Mouse (Mus musculus) cerebellum, adult 8-10 months (tissue): ENCODE measurements around the gene Tanc1.

Source experiments
- DNase-seq: peaks from one replicate; pipeline ENCODE4 v3.0.0; 2022

The Tanc1 gene

DNA sequence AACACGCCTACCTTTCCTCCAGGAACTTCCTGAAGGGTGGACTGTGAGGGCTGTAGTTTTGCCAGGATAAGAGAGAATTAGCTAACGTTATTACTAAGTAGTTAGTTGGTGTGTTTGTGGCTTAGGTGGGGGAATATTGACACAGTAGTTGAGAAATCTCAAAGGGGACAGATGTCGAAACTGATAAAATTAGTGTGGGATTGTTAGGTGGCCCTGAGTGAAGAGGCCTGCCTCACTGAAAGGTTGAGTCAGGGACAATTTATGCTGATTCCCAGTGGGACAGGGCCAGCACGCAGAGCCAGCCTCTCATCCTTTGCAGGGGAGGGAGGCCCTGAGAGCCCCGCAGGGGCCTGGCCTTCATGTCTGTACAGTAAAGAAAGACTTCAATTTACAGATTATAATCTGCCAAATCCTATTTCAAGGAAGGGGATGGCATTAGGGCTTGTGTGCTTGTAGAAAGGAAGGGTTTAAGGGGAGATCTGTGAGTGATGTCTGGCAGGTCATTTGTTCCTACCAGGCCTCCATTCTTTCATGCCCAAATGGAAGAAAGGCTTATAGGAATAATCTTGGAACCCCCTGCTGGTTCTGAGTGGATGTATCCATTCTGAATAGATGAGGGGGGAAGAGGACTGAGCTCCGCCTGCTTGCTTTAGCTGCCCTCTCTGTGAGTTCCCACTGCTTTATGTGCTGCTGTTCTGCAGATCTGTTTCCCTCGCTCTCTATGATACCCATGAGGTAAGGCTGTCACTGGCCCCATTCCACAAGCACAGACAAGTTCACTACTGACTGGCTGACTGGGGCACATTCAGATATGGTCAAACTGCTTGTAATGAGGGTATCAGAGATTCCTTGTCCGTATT is 41.7 kb downstream of the Tanc1 start:
- DNase-seq, result no peak

DNA sequence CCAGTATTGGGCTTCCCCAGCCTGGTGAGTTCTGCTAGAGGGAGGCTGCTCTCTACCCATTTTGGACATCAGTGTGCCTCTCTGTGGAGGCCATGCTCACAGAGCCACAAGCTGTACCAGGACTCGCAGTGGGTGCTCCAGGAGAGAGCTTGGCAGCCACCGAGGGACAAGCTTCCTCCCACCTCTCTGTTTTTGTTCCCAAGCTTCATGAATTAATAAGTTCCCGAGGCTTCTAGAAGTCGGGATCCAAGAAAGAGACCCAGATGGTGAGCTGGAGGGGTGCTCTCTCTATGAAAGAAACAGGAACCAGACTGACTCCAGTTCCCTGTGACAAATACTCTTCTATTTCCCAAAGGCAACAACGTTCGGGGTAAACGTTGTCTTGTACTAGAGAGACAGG is 43.6 kb downstream of the Tanc1 start:
- DNase-seq, result no peak

DNA sequence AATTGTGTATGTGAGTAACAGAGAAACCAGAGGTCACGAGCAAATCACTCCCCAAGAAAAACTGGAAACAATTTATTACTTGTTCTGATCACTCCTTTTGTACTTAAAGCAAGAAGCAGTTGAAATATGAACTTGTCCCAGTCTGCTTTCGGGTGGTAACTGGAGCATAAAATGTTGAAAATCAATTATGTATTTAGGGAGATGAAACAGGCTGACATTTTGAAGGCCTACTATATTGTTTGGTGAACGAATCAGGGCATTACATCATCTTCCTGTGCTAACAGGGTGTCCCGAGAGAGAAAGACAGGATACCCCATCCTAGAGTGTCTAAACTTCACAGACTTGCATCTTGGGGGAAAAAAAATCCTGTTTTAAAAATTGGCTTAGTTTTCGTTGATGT is 44.8 kb downstream of the Tanc1 start:
- no peak for DNase-seq

DNA sequence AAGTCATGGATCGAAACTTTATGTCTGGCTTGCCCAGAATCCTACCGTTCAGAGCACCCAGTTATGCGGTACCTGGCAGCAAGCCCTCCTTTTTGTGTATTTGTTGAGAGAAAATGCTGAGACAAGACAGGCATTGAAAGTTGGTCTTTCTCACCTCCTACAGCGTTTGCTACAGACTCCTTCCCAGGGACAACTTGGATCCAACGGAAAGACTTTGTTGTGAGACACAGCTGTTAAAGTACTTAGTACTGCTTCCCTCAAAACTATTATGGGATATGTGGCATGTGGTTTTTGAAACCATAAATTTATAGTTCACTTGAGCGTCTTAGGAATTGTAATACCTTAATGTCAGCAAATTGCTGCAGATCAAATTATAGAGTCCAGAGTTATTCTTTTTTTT is 47.8 kb downstream of the Tanc1 start:
- no peak for DNase-seq

DNA sequence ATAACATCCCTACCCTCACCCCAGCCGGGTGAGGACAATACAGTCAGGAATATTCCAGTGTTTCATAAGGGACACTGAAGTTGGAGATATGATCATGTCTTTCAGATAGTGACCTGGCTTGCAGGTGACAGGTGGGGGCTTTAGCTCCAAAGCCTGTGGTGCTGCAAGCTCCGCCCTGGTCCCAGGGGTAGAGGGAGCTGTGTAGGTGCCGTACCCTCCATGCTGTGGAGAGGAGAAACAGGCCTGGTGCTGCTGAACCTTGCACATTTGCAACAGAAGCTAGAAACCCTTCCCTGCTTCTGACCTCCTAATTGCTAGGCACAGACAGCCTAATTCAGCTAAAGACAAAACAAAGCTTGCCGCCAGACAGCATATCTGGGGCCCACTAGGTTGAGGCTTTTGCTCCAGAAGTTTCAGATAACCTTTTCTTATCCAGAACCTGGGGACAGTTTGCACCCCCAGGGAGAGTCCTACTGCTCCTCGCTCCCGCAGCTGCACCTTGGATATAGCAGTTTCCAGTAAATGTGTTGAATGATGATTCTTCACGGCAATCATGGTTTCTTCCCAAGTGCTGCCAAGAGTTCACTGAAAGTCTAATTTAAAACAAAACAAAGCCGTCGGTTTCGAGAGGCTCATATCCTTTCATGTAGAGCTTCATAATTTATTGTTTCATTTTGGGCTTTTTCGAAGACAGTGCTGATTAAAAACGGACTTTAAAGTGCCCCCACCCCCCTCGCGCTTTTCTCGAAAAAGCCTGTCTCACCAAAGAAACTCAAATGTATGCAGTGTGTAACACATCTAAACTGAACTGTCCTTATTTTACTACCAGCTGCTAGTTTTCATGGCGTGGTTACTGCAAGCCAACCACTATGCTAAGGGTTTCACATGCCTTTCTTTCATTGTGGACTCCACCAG is 49.3 kb downstream of the Tanc1 start:
- DNase-seq, result no peak

DNA sequence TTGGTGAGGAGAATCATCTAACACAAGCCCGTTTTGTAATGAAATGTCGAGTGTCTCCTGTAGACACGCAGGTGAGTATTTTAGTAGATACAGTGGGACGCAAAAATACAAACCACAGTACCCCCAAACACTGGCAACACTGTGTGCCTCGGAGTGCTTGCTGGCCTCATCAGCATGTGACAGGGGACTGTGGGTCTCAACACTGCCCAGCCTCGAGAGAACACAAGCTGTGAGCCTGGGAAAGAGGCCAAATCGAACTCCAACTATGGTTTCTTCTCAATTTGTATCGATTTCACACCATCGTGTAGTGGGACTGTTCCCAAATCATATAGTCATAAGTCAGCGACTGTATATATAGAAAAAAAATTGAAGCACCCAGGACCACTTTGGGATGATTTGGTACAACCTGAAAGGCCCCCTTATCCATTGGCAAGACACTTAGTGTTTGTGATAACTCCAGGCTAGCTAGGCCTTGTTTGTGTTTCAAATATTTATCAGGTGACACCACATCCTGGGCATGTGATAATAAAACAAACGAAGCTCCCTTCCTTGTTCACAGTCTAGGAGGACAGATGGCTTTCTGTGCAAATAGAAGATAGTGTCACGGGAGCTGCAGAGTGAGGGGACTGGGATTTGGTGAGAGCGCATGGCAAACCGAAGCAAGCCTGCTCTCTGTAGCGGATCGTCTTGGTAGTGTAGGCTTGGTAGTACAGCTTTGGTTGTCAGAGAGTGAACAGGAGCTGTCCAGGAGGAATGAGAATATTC is 53.1 kb downstream of the Tanc1 start:
- DNase-seq, result no peak

DNA sequence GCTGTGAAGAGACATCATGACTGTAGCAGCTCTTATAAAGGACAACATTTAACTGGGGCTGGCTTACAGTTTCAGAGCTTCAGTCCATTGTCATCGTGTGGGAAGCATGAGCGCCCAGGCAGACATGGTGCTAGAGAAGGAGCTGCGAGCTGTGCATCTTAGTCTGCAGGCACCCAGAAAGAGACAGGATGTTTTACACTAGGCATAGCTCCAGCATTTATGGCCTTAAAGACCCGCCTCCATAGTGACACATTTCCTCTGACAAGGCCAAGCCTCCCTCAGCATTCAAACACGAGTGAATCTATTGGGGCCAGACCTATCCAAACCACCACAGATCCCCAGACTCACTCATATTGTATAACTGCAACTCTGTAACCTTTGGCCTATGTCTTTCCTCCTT is 54.7 kb downstream of the Tanc1 start:
- no peak for DNase-seq

DNA sequence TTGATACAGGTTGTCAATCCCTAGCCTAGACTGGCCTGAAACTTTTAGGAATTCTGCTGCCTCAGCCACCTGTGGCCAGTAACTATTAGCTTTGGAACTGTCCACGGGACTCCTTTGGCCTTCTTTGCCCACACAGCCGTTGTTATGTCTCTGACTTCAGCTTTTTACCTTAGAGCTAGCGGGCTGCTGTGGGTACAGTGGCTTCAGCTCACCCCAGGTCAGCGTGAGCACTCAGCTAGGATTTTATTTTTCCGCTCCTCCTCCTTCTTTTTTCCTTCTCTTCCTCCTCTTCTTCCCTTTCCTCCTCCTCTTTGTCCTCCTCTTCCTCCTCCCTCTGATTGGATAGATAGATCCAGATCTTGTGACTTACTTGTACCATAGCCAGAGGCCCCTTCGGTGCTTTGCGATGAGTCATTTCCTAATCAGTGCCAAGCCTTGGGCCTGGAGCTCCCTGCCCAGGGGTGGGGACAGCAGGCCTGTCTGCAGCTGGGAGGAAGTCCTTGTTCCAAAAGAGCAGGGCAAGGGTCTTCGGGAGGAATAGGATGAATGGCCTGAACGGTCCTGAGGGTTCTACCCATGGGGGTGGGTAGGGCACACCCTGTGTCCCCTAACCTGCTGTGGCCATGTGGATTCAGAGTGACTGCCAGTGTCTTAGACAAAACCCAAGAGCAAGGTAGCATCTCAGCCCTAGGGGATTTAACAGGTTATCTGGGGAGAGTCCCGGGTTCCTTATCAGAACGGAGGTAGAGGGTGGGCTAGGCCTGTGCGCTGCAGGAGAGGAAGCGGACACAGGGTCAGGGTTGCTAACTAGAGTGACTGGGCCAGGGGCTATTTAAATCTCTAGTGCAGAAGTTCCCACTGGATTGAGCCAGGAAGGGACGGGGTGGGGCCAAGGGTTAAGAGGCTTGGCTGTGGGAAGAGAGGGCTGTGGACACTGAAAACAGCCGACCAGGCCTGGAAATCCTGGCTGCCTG is 58.5 kb downstream of the Tanc1 start:
- DNase-seq, result no peak

DNA sequence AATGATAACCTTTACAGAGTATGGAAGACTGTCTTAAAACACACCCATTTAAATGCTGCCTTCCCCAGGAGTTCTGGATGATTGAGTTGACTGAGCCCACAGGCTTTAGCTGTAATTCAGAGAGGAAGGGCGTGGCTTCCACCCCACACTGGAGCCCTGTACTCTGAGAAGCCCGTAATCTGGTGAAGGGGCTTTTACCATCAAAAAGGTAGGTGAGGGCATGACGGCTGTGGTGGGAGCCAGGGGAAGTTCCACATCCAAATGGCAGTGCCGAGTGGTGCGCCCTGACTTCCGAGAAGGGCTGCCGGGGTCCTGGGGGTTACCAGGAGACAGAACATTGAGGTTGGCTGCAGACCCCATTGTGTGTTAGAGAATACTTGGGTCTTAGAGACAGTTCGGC is 59.8 kb downstream of the Tanc1 start:
- DNase-seq, result no peak

DNA sequence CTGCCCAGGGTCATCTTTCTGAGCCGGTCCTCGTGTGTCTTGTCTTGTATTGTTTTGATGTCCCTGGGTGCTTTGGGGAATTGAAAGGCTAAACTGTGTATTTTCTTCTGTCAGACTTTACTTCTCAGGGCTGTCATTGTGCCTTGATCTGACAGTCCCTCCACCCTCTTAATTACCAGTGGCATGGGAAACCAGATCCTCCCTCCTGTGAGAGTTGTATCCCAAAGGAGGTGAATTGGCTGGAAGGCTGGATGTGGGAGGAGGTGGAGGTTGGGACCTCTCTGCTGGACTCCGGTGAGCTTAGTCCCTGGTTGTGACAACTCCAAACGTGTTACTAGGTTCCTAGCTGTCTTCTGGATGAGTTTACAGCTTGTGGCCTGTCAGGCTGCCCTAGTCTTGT is 60.2 kb downstream of the Tanc1 start:
- DNase-seq, result no peak

DNA sequence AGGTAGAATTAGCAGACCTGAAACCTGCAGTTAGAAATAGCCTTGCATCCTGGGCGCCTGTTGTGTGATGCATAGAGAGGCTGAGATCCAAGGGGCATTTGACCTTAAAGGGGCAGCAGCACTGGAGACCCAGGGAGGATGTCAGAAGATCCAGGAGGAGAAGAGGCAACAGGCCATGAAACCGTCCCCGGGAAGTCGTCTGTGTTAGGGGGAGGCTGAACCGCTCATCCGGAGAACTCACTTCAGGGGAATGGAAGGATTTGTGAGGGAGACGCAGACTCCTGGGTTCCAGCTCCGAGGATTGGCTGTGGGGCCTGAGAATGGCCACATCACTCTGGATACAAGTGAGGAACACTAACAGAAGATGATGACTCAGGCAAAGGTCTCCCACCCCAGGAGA is 60.8 kb downstream of the Tanc1 start:
- DNase-seq, result no peak

DNA sequence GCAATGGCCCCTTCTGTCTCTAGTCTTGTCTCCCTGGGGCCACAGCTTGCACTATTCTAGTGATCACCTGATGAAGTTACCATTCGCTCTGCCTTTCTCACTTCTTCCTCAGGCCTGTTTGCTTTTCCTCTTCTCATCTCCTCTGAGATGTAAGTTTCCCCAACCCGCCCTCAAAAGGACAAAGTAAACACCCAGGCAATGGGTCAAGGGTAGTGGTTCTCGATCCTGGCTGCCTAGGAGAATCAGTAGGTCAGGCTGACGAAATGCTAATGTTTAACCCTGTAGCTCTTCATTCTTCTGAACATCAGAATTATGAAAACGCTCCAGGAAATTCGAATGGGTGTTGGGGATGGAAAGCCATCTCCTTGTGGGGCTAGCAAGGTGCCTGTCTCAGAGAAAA is 61.5 kb downstream of the Tanc1 start:
- DNase-seq, result no peak

DNA sequence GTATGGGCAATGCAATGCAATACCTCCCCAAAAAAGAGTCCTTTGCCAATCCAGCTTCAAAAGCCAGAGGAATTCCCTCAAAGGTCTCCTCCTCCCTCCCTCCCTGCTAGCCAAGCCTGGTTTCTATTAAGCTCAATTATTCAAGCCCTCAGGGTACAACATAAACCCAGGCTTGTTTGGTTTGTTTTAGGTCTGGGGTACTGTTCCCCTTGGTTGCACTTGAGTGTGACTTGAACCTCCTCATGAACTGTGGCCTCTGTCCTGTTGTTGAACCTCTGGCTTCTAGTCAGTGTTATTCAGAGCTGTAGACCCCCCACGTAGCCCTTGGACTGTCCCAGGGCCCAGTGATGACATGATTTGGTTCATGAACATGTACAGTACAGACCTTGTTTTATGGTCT is 62.0 kb downstream of the Tanc1 start:
- no peak for DNase-seq

DNA sequence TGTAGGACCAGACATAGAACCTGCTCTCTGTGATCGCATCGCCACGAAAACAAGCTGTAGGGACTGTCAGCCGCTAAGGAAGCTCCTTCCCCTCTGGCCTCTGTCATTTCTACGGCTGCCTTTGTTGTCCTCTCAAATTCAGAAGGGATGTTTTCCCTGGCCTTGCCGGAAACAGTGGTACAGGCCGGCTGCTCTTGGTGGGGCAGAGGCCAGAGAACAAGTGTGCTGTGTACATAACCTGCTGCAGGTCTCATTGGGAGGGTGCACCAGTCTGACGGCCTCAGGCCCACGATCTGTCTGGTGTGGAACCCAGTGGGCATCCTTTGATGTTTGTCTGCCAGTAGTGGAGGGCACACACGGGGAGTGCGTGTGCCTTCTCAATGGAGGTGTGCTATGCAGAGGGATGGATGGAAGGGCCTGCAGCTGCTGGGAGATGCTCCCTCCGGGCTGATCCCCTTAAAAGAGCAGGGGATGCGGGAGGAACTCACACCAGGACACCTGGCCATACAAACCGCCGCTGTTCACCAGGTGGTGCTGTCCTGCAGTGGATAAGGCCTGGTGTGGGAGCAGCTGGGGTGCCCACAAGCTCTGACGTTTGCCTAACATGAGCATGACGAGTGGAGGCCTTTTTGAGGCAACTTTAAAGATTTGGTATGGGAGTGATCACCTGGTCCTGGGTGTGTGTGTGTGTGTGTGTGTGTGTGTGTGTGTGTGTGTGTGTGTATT is 63.6 kb downstream of the Tanc1 start:
- no peak for DNase-seq

DNA sequence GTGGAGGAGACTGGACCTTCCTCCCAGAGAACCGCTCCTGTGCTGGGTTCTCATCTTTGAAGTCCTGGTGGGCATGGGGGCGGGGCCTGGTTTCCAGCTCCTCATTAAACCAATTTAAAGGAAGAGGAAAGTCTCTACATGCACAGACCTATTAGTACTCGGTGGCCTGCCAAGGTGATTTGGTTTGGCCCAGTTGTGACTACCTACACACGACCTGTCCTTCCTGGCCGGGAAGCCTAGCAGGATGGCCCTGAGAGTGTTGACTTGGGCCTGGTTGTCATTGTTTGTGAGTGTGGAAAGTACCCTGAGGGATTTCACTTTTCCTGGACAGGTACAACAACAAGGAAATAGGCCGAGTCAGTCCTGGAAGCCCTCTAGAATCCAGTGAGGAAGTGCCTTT is 64.2 kb downstream of the Tanc1 start:
- no peak for DNase-seq

DNA sequence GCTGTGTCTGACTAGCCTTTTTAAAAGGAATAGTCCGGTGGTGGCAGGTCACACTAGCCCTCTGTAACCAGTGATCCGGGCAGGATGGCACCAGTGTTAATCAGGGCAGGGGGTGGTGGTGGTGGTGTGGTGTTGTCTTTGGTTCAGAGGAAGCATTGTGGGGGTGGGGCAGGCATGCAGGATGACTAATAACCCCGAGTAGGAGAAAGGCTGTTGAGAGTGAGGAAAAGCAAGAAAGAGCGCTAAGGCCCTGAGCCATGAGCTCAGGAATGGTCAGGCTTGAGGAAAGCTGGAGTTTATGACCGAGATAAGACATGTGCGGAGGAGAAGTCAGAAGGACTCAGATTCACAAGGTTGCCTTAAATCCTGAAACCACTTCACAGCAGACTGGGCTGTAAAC is 64.6 kb downstream of the Tanc1 start:
- no peak for DNase-seq

DNA sequence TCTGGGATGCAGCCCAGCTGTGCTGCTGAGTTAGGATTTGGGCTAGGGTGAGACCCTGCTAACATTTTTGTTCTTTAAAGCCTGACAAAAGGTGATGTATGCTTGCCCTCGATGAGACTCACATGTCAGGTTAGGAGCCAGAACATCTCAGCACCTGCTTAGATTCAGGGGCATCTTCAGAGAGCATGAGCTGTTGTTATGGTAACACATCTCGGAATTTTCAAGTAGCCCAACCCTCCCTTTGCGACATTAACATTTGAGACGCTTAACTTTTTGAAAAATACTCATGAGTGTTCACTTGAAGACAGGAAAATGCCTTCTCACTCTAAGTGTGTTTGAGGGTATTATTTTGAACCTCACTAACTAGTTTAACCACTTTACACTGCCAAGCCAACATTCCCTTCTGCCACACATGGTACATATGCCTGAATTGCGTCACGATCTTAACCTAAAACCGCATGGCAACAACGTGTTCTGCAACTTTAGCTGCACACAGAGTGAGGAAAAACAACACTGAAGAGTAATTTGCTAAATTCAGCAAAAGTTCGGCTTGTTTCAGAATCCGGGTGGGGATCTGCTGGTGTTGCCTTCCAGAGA is 67.7 kb downstream of the Tanc1 start:
- no peak for DNase-seq

DNA sequence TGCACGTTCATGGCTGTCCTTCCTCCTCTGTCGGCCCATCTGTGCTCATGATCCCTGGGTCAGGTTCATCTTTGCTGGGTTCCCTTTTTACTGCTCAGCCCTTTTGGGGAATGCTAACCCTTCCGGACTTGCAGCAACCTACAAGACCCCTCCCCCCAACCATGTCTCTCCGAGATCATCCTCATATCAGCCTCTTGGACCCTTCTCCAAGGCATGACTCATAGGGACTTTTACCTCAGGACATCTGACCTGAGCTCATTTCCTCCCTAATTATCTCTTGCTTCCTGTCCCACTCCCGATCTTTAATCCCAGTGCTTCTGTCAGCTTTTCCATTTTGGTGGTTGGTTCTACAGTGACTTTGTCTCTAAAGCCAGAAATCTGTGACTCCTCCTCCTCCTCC is 68.9 kb downstream of the Tanc1 start:
- DNase-seq, result no peak

DNA sequence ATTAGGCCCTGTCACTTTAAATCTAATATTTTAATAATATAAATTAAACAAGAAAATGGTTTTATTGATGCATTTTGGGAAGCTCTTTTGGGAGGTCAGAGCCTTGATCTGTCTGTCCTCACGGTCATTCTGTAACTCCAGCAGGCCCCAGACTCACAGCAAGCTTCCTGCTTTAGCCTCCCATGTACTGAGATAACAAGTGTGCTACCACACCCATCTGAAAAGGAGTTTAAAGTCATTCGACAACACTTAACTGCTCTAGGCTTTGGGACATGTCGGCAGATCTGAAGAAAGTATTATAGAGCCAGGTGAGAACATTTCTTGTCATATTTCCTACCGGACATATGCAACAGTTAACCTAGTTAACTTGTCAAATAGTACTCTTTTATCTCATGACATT is 69.3 kb downstream of the Tanc1 start:
- no peak for DNase-seq

DNA sequence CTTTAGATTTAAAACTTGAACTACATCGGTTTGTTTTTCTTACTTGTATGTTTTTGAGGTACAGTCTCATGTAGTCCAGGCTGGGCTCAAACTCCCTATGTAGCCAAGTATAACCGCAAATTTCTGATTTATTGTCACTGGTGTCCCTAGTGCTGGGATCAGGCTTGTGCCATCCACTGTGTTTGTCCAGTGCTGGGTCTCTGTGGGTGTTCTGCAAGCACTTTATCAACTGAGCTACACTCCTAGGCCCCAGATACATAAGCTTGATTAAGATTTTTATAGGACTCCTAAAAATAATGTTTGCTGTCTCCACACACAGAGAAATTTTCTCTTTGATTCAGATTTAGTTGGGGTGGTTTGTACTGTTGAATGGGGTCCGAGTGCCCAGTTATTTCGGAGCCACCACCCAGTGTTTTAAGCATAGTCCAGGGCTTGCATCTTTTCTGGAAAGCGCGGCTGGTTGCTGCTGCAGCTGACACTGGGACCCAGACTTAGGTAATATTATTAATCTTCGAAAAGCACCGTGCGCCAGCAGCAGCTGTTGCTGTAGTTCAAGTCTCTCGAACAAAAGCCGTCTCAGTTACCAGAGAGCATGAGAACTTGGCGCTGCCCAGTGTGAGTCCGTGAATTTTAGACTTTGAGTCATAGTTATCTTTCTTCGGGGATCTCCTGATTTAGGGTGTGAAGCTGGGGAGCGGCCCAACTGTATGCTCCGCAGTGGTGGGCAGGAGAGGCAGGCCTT is 73.2 kb downstream of the Tanc1 start:
- no peak for DNase-seq
